Mouse (Mus musculus) retina, postnatal 7 days (tissue): Measurements from ENCODE around the gene 5430403G16Rik.
A peak's percentile ranks its signal among the peaks of the same experiment; 100 is the strongest.
"Not testable (repeated sequence)": the region's sequence is repeated elsewhere in the genome, so short reads cannot be mapped to it uniquely, and the experiment has no call there.

ENCODE experiments used
- DNase-seq: peaks from one replicate; pipeline ENCODE4 v3.0.0-alpha.2; 2012; ENCODE audit warnings: low read depth, low spot score

Gene 5430403G16Rik

DNA sequence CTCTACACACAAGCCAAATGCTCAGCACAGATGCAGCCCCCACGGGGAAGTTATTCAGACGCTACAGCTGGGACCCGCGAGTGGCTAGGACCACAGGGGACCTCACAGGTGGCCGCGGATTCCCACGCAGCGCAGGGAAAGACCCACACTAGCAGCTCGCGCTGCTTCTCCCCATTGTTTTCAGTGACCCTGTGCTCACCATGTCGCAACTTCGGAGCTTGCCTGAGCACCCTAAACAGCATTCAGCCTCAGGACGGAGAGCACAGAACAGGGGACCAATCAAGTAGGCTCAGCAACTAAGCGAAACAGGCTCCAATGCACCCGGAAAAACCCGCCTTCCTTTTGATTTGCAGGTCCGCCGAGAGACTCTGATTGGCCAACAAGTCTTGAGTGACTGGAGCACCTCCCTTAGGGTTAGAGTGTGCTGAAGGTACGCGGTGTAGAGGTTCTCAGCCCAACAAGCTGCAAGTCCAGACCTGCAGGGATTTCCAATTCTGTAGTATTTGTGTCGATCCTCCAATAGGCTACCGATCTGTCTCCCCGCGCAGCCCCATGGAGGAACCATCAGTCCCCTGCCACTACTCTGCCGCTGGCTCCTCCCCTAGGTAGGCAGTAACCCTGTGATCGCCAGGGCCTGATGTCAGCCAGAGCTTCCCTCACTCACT is at the start of gene 5430403G16Rik:
5430403G16Rik (minus strand) TSS at position 505 of the 665 bp plus-strand sequence.
- peak; percentile 47 for DNase-seq

DNA sequence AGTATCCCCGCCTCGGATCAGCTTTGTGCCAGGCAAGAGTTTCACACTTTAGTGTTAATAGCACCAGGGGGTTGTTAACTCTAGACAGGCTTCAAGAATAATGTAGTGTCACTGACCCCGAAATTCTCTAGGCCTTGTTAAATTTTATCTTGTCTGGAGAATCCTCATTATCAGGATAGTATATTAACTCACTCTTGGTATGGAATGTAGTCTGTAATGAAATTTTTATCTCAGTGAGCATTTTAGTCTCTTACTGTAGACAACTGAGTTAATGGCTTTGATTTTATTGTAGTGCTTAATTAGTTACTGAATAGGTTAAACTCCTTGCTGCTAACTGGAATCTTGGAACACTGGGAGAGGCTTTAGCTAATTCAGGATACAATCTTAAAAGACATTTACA is 26.5 kb upstream of the 5430403G16Rik start:
- not testable (repeated sequence) for DNase-seq

DNA sequence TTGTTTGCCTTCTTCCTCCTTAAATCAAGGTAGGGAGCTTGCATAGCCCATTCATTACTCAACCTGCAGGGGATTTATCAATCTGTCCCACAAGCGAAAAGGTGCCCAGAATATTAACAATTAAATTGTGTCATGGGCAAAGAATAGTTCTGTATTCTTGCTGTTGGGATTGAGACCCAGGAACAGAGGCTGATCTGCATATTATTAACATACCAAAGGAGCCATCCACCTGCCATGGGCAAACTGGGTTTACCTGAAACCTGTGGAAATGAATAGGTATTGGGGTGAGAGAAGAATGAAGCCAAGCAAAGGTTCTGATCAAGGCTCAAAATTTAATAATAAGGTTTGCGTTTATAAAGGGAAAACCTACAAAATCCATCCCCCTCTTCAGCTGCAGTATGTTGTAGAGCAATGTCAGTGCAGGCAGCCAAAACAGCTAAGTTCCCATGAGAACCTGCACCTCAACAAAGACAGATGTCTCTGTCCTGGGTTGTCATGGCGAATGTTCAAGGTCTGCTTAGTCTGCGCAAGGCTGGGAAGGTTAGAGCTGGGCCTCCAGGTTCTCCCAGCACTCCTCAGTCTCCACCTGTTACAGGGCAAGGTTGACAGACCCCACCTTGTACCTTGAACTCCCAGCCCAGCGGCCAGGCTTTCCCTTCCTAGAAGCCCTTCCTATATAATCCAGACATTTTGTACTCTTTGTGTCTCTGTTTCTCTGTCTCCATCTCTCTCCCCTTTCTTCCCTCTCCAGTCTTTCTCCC is 544 bp upstream of the 5430403G16Rik start:
- DNase-seq, result not testable (repeated sequence)

DNA sequence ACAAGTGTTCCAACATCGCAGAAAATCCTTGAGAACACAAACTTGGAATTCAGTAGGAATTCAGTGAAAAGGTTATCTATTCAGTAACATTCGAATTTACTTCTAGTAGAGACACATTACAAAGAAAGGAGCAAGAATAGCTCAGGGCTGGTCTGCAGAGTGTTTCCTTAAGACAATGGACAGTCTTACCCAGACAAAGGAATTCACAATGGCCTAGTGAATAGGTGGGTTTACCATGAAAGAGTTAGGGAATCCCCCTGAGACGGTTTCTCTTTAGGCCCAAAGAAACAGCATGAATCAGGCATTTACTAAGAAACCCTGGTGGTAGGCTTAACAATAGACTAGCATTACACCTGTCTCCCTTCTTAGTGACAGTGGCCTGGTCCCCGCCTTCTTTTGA is 7.9 kb downstream of the 5430403G16Rik start:
- DNase-seq, result no peak
